ENCODE assay signal across 8 mouse cellular contexts in the genomic region with DNA sequence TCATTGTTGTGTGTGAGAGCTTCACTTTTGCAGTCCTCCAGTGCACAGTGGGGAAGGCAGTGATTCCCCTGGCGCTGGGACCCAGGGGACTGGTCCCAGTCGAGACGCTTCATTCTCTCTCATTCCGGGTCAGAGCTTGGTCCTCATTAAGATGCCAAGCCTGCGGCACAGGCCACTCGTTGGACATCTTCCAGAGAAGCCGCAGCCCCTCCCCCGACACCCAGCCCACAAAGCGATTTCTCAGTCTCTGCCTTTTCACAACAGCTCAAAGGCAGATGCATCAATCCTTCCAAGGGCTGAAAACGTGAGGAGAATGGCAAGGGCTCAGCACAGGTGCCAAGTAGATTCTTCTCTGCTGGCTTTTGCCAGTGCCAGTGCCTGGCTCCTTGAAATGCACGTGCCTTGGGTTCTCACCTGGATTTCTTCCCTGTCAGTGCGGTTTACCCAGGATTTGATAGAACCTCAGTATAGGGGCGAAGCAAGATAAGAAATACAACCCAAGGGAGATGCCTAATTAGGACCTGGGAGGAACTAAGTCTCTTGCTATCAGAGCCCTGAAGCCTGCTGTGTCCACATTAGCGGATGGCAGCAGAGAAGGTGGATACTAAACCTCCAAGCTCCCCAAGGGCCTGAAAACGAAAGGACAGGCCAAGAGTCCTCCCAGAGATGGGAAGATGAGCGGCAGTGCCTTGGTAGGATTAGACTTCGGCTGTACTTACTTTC.
DNase-seq lines count a peak whose midpoint lies in the region; ATAC-seq and TF ChIP-seq lines count a peak whose summit lies in the region.

No protein-coding gene starts in this region.

- no peak overlapping the region for H3K27ac ChIP-seq in embryonic facial prominence, embryonic 10.5 days (replicated peaks)
- peak overlapping the region; percentile 49 for H3K27ac ChIP-seq in hindbrain, postnatal 0 days
- H3K27ac ChIP-seq in midbrain, postnatal 0 days (ENCODE audit: low read depth, low read length): peak overlapping the region; percentile 65
- H3K27ac ChIP-seq in intestine, postnatal 0 days (ENCODE audit: low read depth, low read length): no peak overlapping the region

- H3K4me1 ChIP-seq in embryonic facial prominence, embryonic 10.5 days: peaks cover 8% of the 10 kb centered on the region
- no peaks in the 10 kb centered on the region for H3K4me1 ChIP-seq in hindbrain, postnatal 0 days (ENCODE audit: insufficient read depth, low read length)
- H3K4me1 ChIP-seq in midbrain, postnatal 0 days (ENCODE audit: insufficient read depth, low read length): peaks cover 4% of the 10 kb centered on the region; the same call in 1 of the 2 replicates
- H3K4me1 ChIP-seq in intestine, postnatal 0 days (replicated peaks; ENCODE audit: control insufficient read depth, insufficient read depth, low read length): no peaks in the 10 kb centered on the region

- 26% methylated on average over 17 of the region's 17 CpGs for WGBS in embryonic facial prominence, embryonic 10.5 days
- WGBS in hindbrain, postnatal 0 days: 17% methylated on average over 17 of the region's 17 CpGs
- 14% methylated on average over 17 of the region's 17 CpGs for WGBS in midbrain, postnatal 0 days
- WGBS in intestine, postnatal 0 days: 24% methylated on average over 17 of the region's 17 CpGs

- peak; percentile 8 for DNase-seq in kidney, postnatal 10 days
- no peak for DNase-seq in kidney, postnatal 14 days
- peak; percentile 13 for DNase-seq in embryonic facial prominence, embryonic 10.5 days (ENCODE audit: low spot score)
- peak; percentile 86 for DNase-seq in hindbrain, postnatal 0 days (ENCODE audit: low spot score)
- peak; percentile 88 for DNase-seq in midbrain, postnatal 0 days (ENCODE audit: low spot score)
- no peak for DNase-seq in kidney, adult 9 months
- DNase-seq in kidney, adult 11 months: no peak

- TF ChIP-seq CTCF in hindbrain, postnatal 0 days (IDR thresholded peaks at IDR 0.05; ENCODE audit: low read depth): no peak
- no peak for TF ChIP-seq CTCF in midbrain, postnatal 0 days (IDR thresholded peaks at IDR 0.05)
- TF ChIP-seq CTCF in intestine, postnatal 0 days (IDR thresholded peaks at IDR 0.05; ENCODE audit: low read depth): no peak

- H3K4me2 ChIP-seq in hindbrain, postnatal 0 days (ENCODE audit: low read depth, low read length): peak overlapping the region; percentile 30
- no peak overlapping the region; the same call in 1 of the 2 replicates for H3K4me2 ChIP-seq in midbrain, postnatal 0 days (ENCODE audit: low read depth, low read length, poor library complexity, severe bottlenecking)
- no peak overlapping the region for H3K4me2 ChIP-seq in intestine, postnatal 0 days (replicated peaks; ENCODE audit: low read depth)

- no peaks in the 10 kb centered on the region for H3K9me3 ChIP-seq in embryonic facial prominence, embryonic 10.5 days
- H3K9me3 ChIP-seq in hindbrain, postnatal 0 days (ENCODE audit: low read length): no peaks in the 10 kb centered on the region
- H3K9me3 ChIP-seq in midbrain, postnatal 0 days (ENCODE audit: low read length): no peaks in the 10 kb centered on the region
- no peaks in the 10 kb centered on the region for H3K9me3 ChIP-seq in intestine, postnatal 0 days (ENCODE audit: control insufficient read depth)

- H3K4me3 ChIP-seq in embryonic facial prominence, embryonic 10.5 days: no peak overlapping the region
- H3K4me3 ChIP-seq in hindbrain, postnatal 0 days (ENCODE audit: low read length): no peak overlapping the region
- H3K4me3 ChIP-seq in midbrain, postnatal 0 days (ENCODE audit: low read depth, low read length): no peak overlapping the region
- H3K4me3 ChIP-seq in intestine, postnatal 0 days (ENCODE audit: low read depth, low read length): no peak overlapping the region

- H3K36me3 ChIP-seq in embryonic facial prominence, embryonic 10.5 days (replicated peaks): no peaks in the 10 kb centered on the region
- no peaks in the 10 kb centered on the region for H3K36me3 ChIP-seq in hindbrain, postnatal 0 days (ENCODE audit: insufficient read depth, low read length)
- H3K36me3 ChIP-seq in midbrain, postnatal 0 days (ENCODE audit: insufficient read depth, low read length): no peaks in the 10 kb centered on the region
- H3K36me3 ChIP-seq in intestine, postnatal 0 days (ENCODE audit: control insufficient read depth, insufficient read depth): no peaks in the 10 kb centered on the region

- no peak overlapping the region for H3K9ac ChIP-seq in hindbrain, postnatal 0 days (replicated peaks; ENCODE audit: low read length)
- no peak overlapping the region for H3K9ac ChIP-seq in midbrain, postnatal 0 days (replicated peaks; ENCODE audit: low read length, poor library complexity, severe bottlenecking)
- no peak overlapping the region for H3K9ac ChIP-seq in intestine, postnatal 0 days (ENCODE audit: low read depth, low read length)

- no peaks in the 10 kb centered on the region for H3K27me3 ChIP-seq in embryonic facial prominence, embryonic 10.5 days (replicated peaks; ENCODE audit: low read depth, poor library complexity, severe bottlenecking)
- H3K27me3 ChIP-seq in hindbrain, postnatal 0 days (ENCODE audit: insufficient read depth, low read length): no peaks in the 10 kb centered on the region
- no peaks in the 10 kb centered on the region for H3K27me3 ChIP-seq in midbrain, postnatal 0 days (ENCODE audit: insufficient read depth, low read length)
- H3K27me3 ChIP-seq in intestine, postnatal 0 days (replicated peaks; ENCODE audit: control insufficient read depth, insufficient read depth, low read length): no peaks in the 10 kb centered on the region

- ATAC-seq in hindbrain, postnatal 0 days: peak; percentile 94
- ATAC-seq in midbrain, postnatal 0 days (ENCODE audit: low FRiP score): peak; percentile 87
- ATAC-seq in intestine, postnatal 0 days: no peak

Comparison
In these comparisons a context has a peak if more than half of its experiments do, and no peak if none do; other contexts are left out.
1. DNase-seq: peak in kidney, postnatal 10 days (single experiment), embryonic facial prominence, embryonic 10.5 days (single experiment), hindbrain, postnatal 0 days (single experiment) and midbrain, postnatal 0 days (single experiment); none in kidney, postnatal 14 days (single experiment), kidney, adult 9 months (single experiment) and kidney, adult 11 months (single experiment).
2. H3K27ac ChIP-seq: peak in hindbrain, postnatal 0 days (single experiment) and midbrain, postnatal 0 days (single experiment); none in embryonic facial prominence, embryonic 10.5 days (single experiment) and intestine, postnatal 0 days (single experiment).